In the genomic region with DNA sequence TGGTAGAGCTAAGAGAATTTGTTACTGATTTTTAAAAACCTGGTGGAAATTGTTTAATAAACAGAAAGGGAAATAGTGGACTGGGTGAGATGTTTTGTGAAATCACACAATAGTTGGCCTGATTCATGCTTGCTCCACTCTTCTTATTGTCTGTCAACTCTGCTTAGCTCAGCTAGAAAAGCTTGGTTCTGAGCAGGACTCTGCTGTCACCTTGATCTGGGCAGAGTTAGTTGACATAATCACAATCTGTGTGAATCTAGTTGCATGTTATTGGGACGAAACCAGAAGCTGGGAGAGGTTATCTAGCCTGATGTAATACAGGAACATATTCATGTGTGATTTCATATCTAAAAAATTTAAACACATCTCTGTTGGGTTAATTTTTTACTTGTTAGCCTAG, we compare ENCODE assay signal across 20 mouse cellular contexts.
A peak's percentile ranks its signal among the peaks of the same experiment; 100 is the strongest.
DNase-seq lines count a peak whose midpoint lies in the region; ATAC-seq and TF ChIP-seq lines count a peak whose summit lies in the region.
"Had no signal": no experiment of that assay in that cellular context is flagged by ENCODE, and none has a peak within 500 bp of the region (broad histone marks: within the 10 kb centered on the region; RNA-seq: fewer than 3 reads in every experiment).

No protein-coding gene starts in this region.

- no peak overlapping the region for H3K27ac ChIP-seq in hindbrain, postnatal 0 days
- H3K27ac ChIP-seq in hindbrain, embryonic 14.5 days, result no peak overlapping the region
- H3K27ac ChIP-seq: embryonic facial prominence, embryonic 13.5 days; forebrain, embryonic 13.5 days; forebrain, embryonic 15.5 days had no signal

- no peaks in the 10 kb centered on the region for H3K27me3 ChIP-seq in hindbrain, postnatal 0 days (ENCODE audit: insufficient read depth, low read length)
- H3K27me3 ChIP-seq in hindbrain, embryonic 14.5 days (ENCODE audit: control insufficient read depth, insufficient read depth, low read length), result no peaks in the 10 kb centered on the region
- H3K27me3 ChIP-seq: embryonic facial prominence, embryonic 13.5 days; forebrain, embryonic 13.5 days; forebrain, embryonic 15.5 days had no signal

- no peaks in the 10 kb centered on the region for H3K4me1 ChIP-seq in hindbrain, postnatal 0 days (ENCODE audit: insufficient read depth, low read length)
- H3K4me1 ChIP-seq in hindbrain, embryonic 14.5 days (replicated peaks; ENCODE audit: control insufficient read depth, insufficient read depth, low read length), result no peaks in the 10 kb centered on the region
- H3K4me1 ChIP-seq: embryonic facial prominence, embryonic 13.5 days; forebrain, embryonic 13.5 days; forebrain, embryonic 15.5 days had no signal

- H3K36me3 ChIP-seq in hindbrain, postnatal 0 days (ENCODE audit: insufficient read depth, low read length), result no peaks in the 10 kb centered on the region
- H3K36me3 ChIP-seq in hindbrain, embryonic 14.5 days (replicated peaks; ENCODE audit: control insufficient read depth, insufficient read depth), result no peaks in the 10 kb centered on the region
- H3K36me3 ChIP-seq: embryonic facial prominence, embryonic 13.5 days; forebrain, embryonic 15.5 days had no signal

- H3K4me2 ChIP-seq in hindbrain, postnatal 0 days (ENCODE audit: low read depth, low read length), result no peak overlapping the region
- H3K4me2 ChIP-seq in hindbrain, embryonic 14.5 days (replicated peaks), result no peak overlapping the region
- H3K4me2 ChIP-seq: embryonic facial prominence, embryonic 13.5 days; forebrain, embryonic 13.5 days; forebrain, embryonic 15.5 days had no signal

- WGBS in hindbrain, postnatal 0 days, result 82% methylated on average over 1 of the region's 1 CpGs
- WGBS in hindbrain, embryonic 14.5 days, result 78% methylated on average over 1 of the region's 1 CpGs

- H3K4me3 ChIP-seq in hindbrain, postnatal 0 days (ENCODE audit: low read length), result no peak overlapping the region
- no peak overlapping the region for H3K4me3 ChIP-seq in hindbrain, embryonic 14.5 days (replicated peaks; ENCODE audit: low read length)
- H3K4me3 ChIP-seq: embryonic facial prominence, embryonic 13.5 days; forebrain, embryonic 13.5 days; forebrain, embryonic 15.5 days had no signal

- no peak for TF ChIP-seq CTCF in hindbrain, postnatal 0 days (IDR thresholded peaks at IDR 0.05; ENCODE audit: low read depth)

- H3K9ac ChIP-seq in hindbrain, postnatal 0 days (replicated peaks; ENCODE audit: low read length), result no peak overlapping the region
- no peak overlapping the region for H3K9ac ChIP-seq in hindbrain, embryonic 14.5 days
- H3K9ac ChIP-seq: embryonic facial prominence, embryonic 13.5 days; forebrain, embryonic 13.5 days; forebrain, embryonic 15.5 days; forebrain, postnatal 0 days had no signal

- no peaks in the 10 kb centered on the region for H3K9me3 ChIP-seq in hindbrain, postnatal 0 days (ENCODE audit: low read length)
- no peaks in the 10 kb centered on the region for H3K9me3 ChIP-seq in hindbrain, embryonic 14.5 days (ENCODE audit: control insufficient read depth, low read length)
- H3K9me3 ChIP-seq: embryonic facial prominence, embryonic 13.5 days; forebrain, embryonic 13.5 days; forebrain, embryonic 15.5 days had no signal

- ATAC-seq in hindbrain, postnatal 0 days, result no peak; the same call in 1 of the 2 replicates
- ATAC-seq in hindbrain, embryonic 14.5 days (ENCODE audit: low FRiP score), result no peak
- ATAC-seq: activated CD4-positive, CD25-positive, alpha-beta regulatory T cell, adult 4 months; forebrain, embryonic 13.5 days; forebrain, embryonic 15.5 days; forebrain, postnatal 0 days; Patski had no signal

- DNase-seq in cerebellum, postnatal 14 days, result peak; percentile 5 to 13
- DNase-seq in cerebellum, postnatal 25 days, result no peak
- DNase-seq in hindbrain, postnatal 0 days (ENCODE audit: low spot score), result peak; percentile 25
- DNase-seq in hindbrain, embryonic 14.5 days (ENCODE audit: low spot score), result no peak
- peak; percentile 30 for DNase-seq in Muller cell, postnatal 12 days (ENCODE audit: inconsistent ontology term)
- DNase-seq in retina, embryonic 14.5 days (ENCODE audit: low spot score), result peak; percentile 71
- no peak for DNase-seq in yolk sac, embryonic 10.5 days (ENCODE audit: low spot score)
- no peak for DNase-seq in spleen, postnatal 4 days (ENCODE audit: low spot score in 2 of 2)
- DNase-seq: adrenal gland, adult 8-10 months; adrenal gland, postnatal 14 days; adrenal gland, postnatal 36 days; cerebellum, adult 11-12 months; cerebellum, adult 8-10 months; cerebellum, adult 9-11 months; forebrain, postnatal 0 days had no signal

Comparison
In these comparisons a context has a peak if more than half of its experiments do, and no peak if none do; other contexts are left out.
1. DNase-seq: peak in cerebellum, postnatal 14 days (2 of 2), hindbrain, postnatal 0 days (single experiment), Muller cell, postnatal 12 days (single experiment) and retina, embryonic 14.5 days (single experiment); none in cerebellum, postnatal 25 days (0 of 2), hindbrain, embryonic 14.5 days (single experiment), yolk sac, embryonic 10.5 days (single experiment) and spleen, postnatal 4 days (0 of 2).